Mouse (Mus musculus): Measurements from ENCODE around the gene Slc6a1. TPM values are rescaled to one million over a fixed set of nuclear protein-coding genes. Genes with fewer than 3 reads are reported as not detected.
"Not testable (repeated sequence)": the region's sequence is repeated elsewhere in the genome, so short reads cannot be mapped to it uniquely, and the experiment has no call there.

Gene Slc6a1
- total RNA-seq, 2 experiments from 2014 or later, result 0.75 to 0.87 TPM

DNA sequence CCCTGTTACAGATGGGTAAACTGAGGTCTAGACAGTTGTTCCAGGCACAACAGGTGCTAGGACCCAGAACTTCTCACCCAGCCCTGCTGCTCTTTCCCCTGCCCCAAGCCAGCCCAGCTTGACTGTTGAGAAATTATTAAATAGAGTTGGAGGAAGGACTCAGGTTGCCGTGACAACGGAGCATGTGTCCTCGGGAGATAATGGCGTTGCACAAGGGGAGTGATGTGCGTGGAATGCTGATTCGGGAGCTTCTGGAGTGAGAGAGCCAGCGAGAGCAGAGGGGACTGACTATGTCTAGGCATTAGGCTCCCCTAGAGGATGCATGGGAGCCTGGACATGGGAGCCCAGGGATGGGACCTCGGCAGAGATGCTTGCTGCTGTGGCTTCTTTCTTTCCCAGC lies 7.7 kb downstream of the Slc6a1 start:
- DNase-seq, result no peak

DNA sequence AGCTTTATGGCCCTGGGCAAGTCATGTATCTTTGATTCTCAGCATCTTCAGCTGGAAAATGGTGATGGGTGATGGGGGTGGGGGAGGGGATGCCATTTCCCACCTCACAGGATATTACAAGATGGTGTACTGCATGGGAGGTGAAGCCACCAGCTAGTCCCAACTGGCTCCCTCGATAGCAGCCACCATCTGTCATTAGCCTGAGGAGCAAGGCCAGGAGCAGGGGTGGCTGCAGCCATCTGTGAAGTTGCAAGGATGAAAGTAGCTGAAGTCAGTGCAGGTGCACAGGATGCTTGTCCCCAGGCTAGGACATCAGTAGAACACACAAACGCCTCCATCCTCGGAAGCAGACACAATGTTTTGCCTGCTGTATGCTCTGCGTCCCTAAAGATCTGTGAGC lies 8.5 kb downstream of the Slc6a1 start:
- DNase-seq, result no peak

DNA sequence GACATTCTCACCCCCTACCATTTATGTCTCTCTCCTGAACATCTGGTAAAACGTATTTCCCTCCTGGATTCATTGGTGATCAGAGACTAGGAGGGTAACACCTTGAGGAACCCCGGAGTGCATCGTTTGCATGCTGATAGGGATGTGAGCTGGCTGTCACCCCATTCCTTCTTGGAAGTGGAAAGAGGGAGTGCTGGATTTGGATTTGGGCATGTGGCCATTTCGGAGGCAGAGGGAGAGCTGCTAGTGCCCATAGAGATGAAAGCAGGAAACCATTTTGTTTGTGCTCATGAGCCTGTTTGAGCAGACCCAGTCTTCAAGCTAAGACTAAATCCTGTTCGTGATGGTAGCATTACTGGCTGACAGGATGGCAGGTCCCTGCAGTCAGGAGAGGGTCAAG lies 9.0 kb downstream of the Slc6a1 start:
- DNase-seq, result no peak

- DNase-seq, result no peak
These were observed 11.1 kb downstream of the Slc6a1 start for GRCm38 (mm10) chr6:114293511-114293910.

DNA sequence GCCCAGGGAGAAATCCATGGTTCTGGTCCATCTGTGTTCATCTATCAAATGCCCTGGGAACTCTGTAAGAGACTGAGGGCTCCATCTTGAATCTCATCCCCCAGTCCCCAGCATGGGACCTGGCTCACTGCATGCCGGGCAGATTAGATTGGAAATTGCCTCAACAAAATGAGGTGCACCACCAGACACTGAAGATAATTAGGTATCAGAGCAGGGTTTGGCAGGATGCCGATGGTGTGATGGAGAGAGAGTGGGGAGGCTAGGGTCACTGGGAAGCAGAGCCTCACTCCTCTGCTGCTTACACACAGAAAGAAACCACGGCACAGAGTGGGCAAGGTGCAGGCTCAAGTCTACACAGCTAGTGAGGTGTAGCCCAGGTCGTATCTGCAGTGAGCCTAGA lies 12.7 kb downstream of the Slc6a1 start:
- DNase-seq, result no peak

GRCm38 (mm10) chr6:114297260-114298002 lies 15.0 kb downstream of the Slc6a1 start:
- DNase-seq, result no peak

DNA sequence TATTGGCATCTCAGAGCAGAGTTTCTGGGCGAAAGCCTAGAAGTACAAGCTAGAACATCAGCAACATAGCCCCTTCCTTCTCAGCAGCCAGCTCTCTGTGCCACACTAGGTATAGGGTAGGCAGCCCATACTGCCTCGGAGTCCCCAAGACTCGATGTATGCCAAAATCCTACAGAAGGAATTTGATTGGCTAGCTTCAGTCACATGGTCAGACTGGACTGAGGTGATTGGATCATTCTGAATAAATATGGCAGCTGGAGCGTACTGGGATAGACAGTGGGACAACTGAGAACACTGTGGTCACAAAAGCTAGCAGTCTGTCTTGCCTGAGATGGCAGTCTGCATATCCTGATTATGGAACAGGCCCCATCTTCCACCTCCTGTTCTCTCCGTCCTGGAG lies 17.3 kb downstream of the Slc6a1 start:
- no peak for DNase-seq

DNA sequence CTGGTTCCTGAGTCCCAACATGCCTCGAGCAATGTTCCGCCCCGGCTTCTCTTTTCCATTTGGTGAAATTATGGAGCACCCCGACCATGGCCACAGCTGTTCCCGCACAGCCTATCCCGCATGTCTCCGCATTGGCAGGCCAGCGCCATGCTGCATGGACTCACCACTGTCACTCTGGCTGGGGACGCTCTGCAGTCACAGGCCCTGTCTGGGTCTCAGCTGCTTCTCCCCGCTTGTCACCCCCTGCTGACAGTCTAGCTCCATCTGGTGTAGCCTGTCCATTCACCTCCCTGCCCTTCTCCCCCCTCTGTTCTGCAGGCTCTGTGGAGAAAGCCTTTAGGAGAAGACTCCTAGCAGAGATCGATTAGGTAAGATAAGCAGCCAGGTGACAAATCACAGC lies 18.3 kb downstream of the Slc6a1 start:
- DNase-seq, result no peak

GRCm38 (mm10) chr6:114304668-114305067 lies 22.2 kb downstream of the Slc6a1 start:
- no peak for DNase-seq

GRCm38 (mm10) chr6:114320511-114320910 lies 38.1 kb downstream of the Slc6a1 start:
- DNase-seq, result no peak

GRCm38 (mm10) chr6:114321146-114321545 lies 38.7 kb downstream of the Slc6a1 start:
- DNase-seq, result no peak

- no peak for DNase-seq
These were observed 40.5 kb downstream of the Slc6a1 start for GRCm38 (mm10) chr6:114322914-114323313.

- DNase-seq, result no peak
These were observed 42.4 kb downstream of the Slc6a1 start for GRCm38 (mm10) chr6:114324808-114325207.

DNA sequence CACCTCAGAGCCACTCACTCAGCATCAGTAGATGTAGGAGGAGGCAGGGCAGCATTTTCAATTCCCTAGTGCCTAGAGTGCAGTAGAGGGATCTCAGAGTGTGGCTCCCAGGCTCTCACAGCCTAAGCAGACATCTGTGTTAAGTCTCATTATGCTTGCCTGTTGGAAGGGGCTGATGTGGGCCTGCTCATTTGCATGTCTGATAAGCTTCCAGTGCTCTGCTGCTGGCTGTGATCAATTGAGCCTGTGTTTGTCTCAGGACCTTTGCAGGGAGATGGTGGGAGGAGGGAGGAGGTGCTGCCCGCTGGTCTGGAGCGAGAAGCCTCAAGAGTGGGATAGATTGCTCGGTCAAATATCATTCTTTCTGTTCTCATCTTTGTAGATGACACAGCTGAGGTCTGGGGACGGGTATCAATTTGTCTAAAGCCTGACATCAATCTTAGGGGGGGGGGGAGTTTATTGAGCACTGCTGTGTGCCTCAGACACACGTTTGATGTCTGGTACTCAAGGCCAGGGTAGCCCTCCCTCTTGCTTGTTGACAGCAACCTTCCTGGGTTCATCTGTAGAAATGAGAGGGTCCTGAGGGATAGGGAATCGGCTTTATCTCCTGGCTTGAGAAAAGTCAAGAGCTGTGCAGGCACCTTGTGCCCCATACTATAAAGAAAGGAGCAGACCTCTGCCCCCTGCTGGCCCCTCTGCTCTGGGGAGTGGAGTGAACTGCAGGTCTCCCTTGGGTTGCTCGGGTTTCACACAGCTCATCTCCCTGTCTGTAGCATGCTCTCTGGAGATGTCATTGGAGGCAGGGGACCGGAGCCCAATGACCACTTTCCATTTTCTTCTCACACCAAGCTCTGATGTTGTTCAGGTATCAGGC lies 47.4 kb downstream of the Slc6a1 start:
- DNase-seq, result no peak

GRCm38 (mm10) chr6:114331926-114332325 lies 49.5 kb downstream of the Slc6a1 start:
- DNase-seq, result no peak

- DNase-seq, result no peak
These were observed 53.9 kb downstream of the Slc6a1 start for GRCm38 (mm10) chr6:114336128-114336943.

- no peak for DNase-seq
These were observed 54.4 kb downstream of the Slc6a1 start for GRCm38 (mm10) chr6:114336944-114337215.

GRCm38 (mm10) chr6:114341381-114341780 lies 58.9 kb downstream of the Slc6a1 start:
- not testable (repeated sequence) for DNase-seq

GRCm38 (mm10) chr6:114343740-114344139 lies 61.3 kb downstream of the Slc6a1 start:
- peak; percentile 49 for DNase-seq

- DNase-seq, result peak; percentile 69
These were observed 62.7 kb downstream of the Slc6a1 start for GRCm38 (mm10) chr6:114345156-114345555.

- no peak for DNase-seq
These were observed 65.7 kb downstream of the Slc6a1 start for GRCm38 (mm10) chr6:114347831-114348754.

DNA sequence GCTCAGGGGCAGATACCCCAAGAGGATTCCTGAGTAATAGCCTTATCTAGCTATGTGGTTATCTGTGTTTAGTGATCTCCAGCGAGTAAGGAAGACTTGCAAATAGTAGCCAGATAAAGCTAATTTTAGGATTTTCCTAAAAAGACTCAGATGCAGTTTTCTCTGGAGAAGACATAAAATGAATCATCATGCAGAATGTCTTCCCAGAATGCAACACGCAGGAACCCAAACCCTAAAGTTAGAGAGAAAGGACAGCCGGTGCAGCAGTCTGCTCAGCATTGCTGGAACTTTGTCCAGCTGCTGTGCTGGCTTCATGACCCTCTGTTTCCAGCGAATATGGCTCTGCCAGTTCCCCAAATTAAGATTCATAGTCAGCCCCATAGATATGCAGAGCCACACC lies 72.2 kb downstream of the Slc6a1 start:
- no peak for DNase-seq

Data from gastrocnemius, postnatal 10 days (tissue).